Mouse (Mus musculus): ENCODE results near the gene Unc5c. TPM values are rescaled to one million over a fixed set of nuclear protein-coding genes. Genes with fewer than 3 reads are reported as not detected.

Gene Unc5c
- polyA plus RNA-seq, 1 experiment, result 9.4 TPM

- H3K4me1 ChIP-seq (ENCODE audit: control insufficient read depth, insufficient read depth, low read length), result no peaks in the 10 kb centered on the region
- H3K4me3 ChIP-seq (ENCODE audit: insufficient read depth, low read length), result no peak overlapping the region
- no peak overlapping the region for H3K27ac ChIP-seq (ENCODE audit: insufficient read depth, low read length)
- TF ChIP-seq POLR2A (IDR thresholded peaks at IDR 0.05; ENCODE audit: extremely low read depth, insufficient read depth, low read length) (no peak), CTCF (IDR thresholded peaks at IDR 0.05; ENCODE audit: extremely low read depth, insufficient read depth, low read length) (no peak)
These were observed 313.4 kb downstream of the Unc5c start for GRCm38 (mm10) chr3:141778411-141778919.

- no peaks in the 10 kb centered on the region for H3K4me1 ChIP-seq (ENCODE audit: control insufficient read depth, insufficient read depth, low read length)
- H3K27ac ChIP-seq (ENCODE audit: insufficient read depth, low read length), result no peak overlapping the region
- H3K4me3 ChIP-seq (ENCODE audit: insufficient read depth, low read length), result no peak overlapping the region
- TF ChIP-seq POLR2A (IDR thresholded peaks at IDR 0.05; ENCODE audit: extremely low read depth, insufficient read depth, low read length), result no peak
- no peak for TF ChIP-seq CTCF (IDR thresholded peaks at IDR 0.05; ENCODE audit: extremely low read depth, insufficient read depth, low read length)
These were observed 314.2 kb downstream of the Unc5c start for GRCm38 (mm10) chr3:141779186-141779585.

- TF ChIP-seq CTCF (IDR thresholded peaks at IDR 0.05; ENCODE audit: extremely low read depth, insufficient read depth, low read length) (no peak), POLR2A (IDR thresholded peaks at IDR 0.05; ENCODE audit: extremely low read depth, insufficient read depth, low read length) (no peak)
- Histone ChIP-seq H3K4me1 (ENCODE audit: control insufficient read depth, insufficient read depth, low read length) (no peaks in the 10 kb centered on the region), H3K4me3 (ENCODE audit: insufficient read depth, low read length) (no peak overlapping the region), H3K27ac (ENCODE audit: insufficient read depth, low read length) (no peak overlapping the region)
These were observed 317.5 kb downstream of the Unc5c start for GRCm38 (mm10) chr3:141782553-141782952.

- Histone ChIP-seq H3K4me1 (ENCODE audit: control insufficient read depth, insufficient read depth, low read length) (no peaks in the 10 kb centered on the region; the same call in 1 of the 2 replicates), H3K27ac (ENCODE audit: insufficient read depth, low read length) (no peak overlapping the region), H3K4me3 (ENCODE audit: insufficient read depth, low read length) (no peak overlapping the region)
- TF ChIP-seq CTCF (IDR thresholded peaks at IDR 0.05; ENCODE audit: extremely low read depth, insufficient read depth, low read length), result no peak
- TF ChIP-seq POLR2A (IDR thresholded peaks at IDR 0.05; ENCODE audit: extremely low read depth, insufficient read depth, low read length), result no peak
These were observed 326.2 kb downstream of the Unc5c start for GRCm38 (mm10) chr3:141791026-141791780.

- Histone ChIP-seq H3K4me1 (ENCODE audit: control insufficient read depth, insufficient read depth, low read length) (no peaks in the 10 kb centered on the region; the same call in 1 of the 2 replicates), H3K4me3 (ENCODE audit: insufficient read depth, low read length) (no peak overlapping the region), H3K27ac (ENCODE audit: insufficient read depth, low read length) (no peak overlapping the region)
- no peak for TF ChIP-seq CTCF (IDR thresholded peaks at IDR 0.05; ENCODE audit: extremely low read depth, insufficient read depth, low read length)
These were observed 327.1 kb downstream of the Unc5c start for GRCm38 (mm10) chr3:141792106-141792505.

GRCm38 (mm10) chr3:141793755-141794154, 328.7 kb downstream of the Unc5c start:
- H3K27ac ChIP-seq (ENCODE audit: insufficient read depth, low read length), result no peak overlapping the region

GRCm38 (mm10) chr3:141794371-141794770, 329.4 kb downstream of the Unc5c start:
- H3K4me3 ChIP-seq (ENCODE audit: insufficient read depth, low read length), result no peak overlapping the region
- H3K27ac ChIP-seq (ENCODE audit: insufficient read depth, low read length), result no peak overlapping the region
- H3K4me1 ChIP-seq (ENCODE audit: control insufficient read depth, insufficient read depth, low read length), result no peaks in the 10 kb centered on the region; the same call in 1 of the 2 replicates
- TF ChIP-seq CTCF (IDR thresholded peaks at IDR 0.05; ENCODE audit: extremely low read depth, insufficient read depth, low read length) (no peak), POLR2A (IDR thresholded peaks at IDR 0.05; ENCODE audit: extremely low read depth, insufficient read depth, low read length) (no peak)

More at GRCm38 (mm10) chr3:141793755-141794154, 328.7 kb downstream of the Unc5c start:
- Histone ChIP-seq H3K4me1 (ENCODE audit: control insufficient read depth, insufficient read depth, low read length) (no peaks in the 10 kb centered on the region; the same call in 1 of the 2 replicates), H3K4me3 (ENCODE audit: insufficient read depth, low read length) (no peak overlapping the region)
- TF ChIP-seq CTCF (IDR thresholded peaks at IDR 0.05; ENCODE audit: extremely low read depth, insufficient read depth, low read length), result no peak
- TF ChIP-seq POLR2A (IDR thresholded peaks at IDR 0.05; ENCODE audit: extremely low read depth, insufficient read depth, low read length), result no peak

- TF ChIP-seq CTCF (IDR thresholded peaks at IDR 0.05; ENCODE audit: extremely low read depth, insufficient read depth, low read length) (no peak), POLR2A (IDR thresholded peaks at IDR 0.05; ENCODE audit: extremely low read depth, insufficient read depth, low read length) (no peak)
- no peak overlapping the region for H3K4me3 ChIP-seq (ENCODE audit: insufficient read depth, low read length)
- H3K27ac ChIP-seq (ENCODE audit: insufficient read depth, low read length), result no peak overlapping the region
- no peaks in the 10 kb centered on the region for H3K4me1 ChIP-seq (ENCODE audit: control insufficient read depth, insufficient read depth, low read length)
These were observed 332.4 kb downstream of the Unc5c start for GRCm38 (mm10) chr3:141797372-141797771.

GRCm38 (mm10) chr3:141797789-141798188, 332.8 kb downstream of the Unc5c start:
- Histone ChIP-seq H3K4me1 (ENCODE audit: control insufficient read depth, insufficient read depth, low read length) (no peaks in the 10 kb centered on the region), H3K4me3 (ENCODE audit: insufficient read depth, low read length) (no peak overlapping the region), H3K27ac (ENCODE audit: insufficient read depth, low read length) (no peak overlapping the region)
- no peak for TF ChIP-seq CTCF (IDR thresholded peaks at IDR 0.05; ENCODE audit: extremely low read depth, insufficient read depth, low read length)
- no peak for TF ChIP-seq POLR2A (IDR thresholded peaks at IDR 0.05; ENCODE audit: extremely low read depth, insufficient read depth, low read length)

GRCm38 (mm10) chr3:141804133-141804532, 339.1 kb downstream of the Unc5c start:
- H3K4me1 ChIP-seq (ENCODE audit: control insufficient read depth, insufficient read depth, low read length), result no peaks in the 10 kb centered on the region
- TF ChIP-seq POLR2A (IDR thresholded peaks at IDR 0.05; ENCODE audit: extremely low read depth, insufficient read depth, low read length) (no peak), CTCF (IDR thresholded peaks at IDR 0.05; ENCODE audit: extremely low read depth, insufficient read depth, low read length) (no peak)
- no peak overlapping the region for H3K4me3 ChIP-seq (ENCODE audit: insufficient read depth, low read length)
- H3K27ac ChIP-seq (ENCODE audit: insufficient read depth, low read length), result no peak overlapping the region

All from cortical plate, adult 2 months (tissue).